Mouse (Mus musculus): ENCODE data around the gene Anxa2.

The Anxa2 gene

GRCm38 (mm10) chr9:69512726-69513125 lies 59.3 kb downstream of the Anxa2 start:
- no peak for DNase-seq (ENCODE audit: low spot score)

GRCm38 (mm10) chr9:69514206-69514605 lies 60.8 kb downstream of the Anxa2 start:
- no peak for DNase-seq (ENCODE audit: low spot score)

GRCm38 (mm10) chr9:69515416-69515815 lies 62.0 kb downstream of the Anxa2 start:
- no peak for DNase-seq (ENCODE audit: low spot score)

GRCm38 (mm10) chr9:69517387-69518035 lies 64.1 kb downstream of the Anxa2 start:
- peak; percentile 53 for DNase-seq (ENCODE audit: low spot score)

Measured in layer of hippocampus, adult 9-10 months (tissue).